Mouse (Mus musculus) bone marrow, adult 2 months (tissue): ENCODE data around the gene Tbx3. TPM values are rescaled to one million over a fixed set of nuclear protein-coding genes. Genes with fewer than 3 reads are reported as not detected.
A peak's percentile ranks its signal among the peaks of the same experiment; 100 is the strongest.

Experiments used
- H3K27ac ChIP-seq: fragments of 200-500 bp; 2 replicates; pipeline ENCODE4 v1.5.1; 2012; ENCODE audit warnings: low read depth, mild to moderate bottlenecking, control low read depth, inconsistent platforms, low read length; ENCODE audit not compliant: control insufficient read depth, poor library complexity, insufficient read depth
- H3K4me1 ChIP-seq: fragments of 200-500 bp; 2 replicates; pipeline ENCODE4 v1.6.1; 2011; ENCODE audit warnings: low read length; ENCODE audit not compliant: control insufficient read depth, insufficient read depth
- H3K4me3 ChIP-seq: fragments of 200-500 bp; replicated peaks from 2 replicates; pipeline ENCODE3; 2011; ENCODE audit warnings: mild to moderate bottlenecking, low read depth, low read length, control low read depth; ENCODE audit not compliant: control insufficient read depth
- CTCF ChIP-seq: fragments of 200-500 bp; IDR thresholded peaks from 2 replicates; pipeline ENCODE4 v1.5.1; 2011; ENCODE audit warnings: low read length, control low read depth; ENCODE audit not compliant: control insufficient read depth, insufficient read depth
- POLR2A ChIP-seq: fragments of 200-500 bp; IDR thresholded peaks from 2 replicates; pipeline ENCODE4 v1.6.1; 2011; ENCODE audit warnings: low read depth, mild to moderate bottlenecking, control low read depth, low read length, borderline replicate concordance; ENCODE audit not compliant: control insufficient read depth
- WGBS: fragments of 180-500 bp; shearing (Covaris S2); methylation state at CpG from one replicate; pipeline ENCODE4 v1.1.7; 2018; 5-methylcytosine and 5-hydroxymethylcytosine counted together
- polyA plus RNA-seq: library from polyadenylated mRNA; stranded (reverse); fragments of >200 nt; gene quantifications from 2 replicates; pipeline ENCODE4 v1.2.4, GENCODE M21; 2011; ENCODE audit warnings: low replicate concordance; ENCODE audit not compliant: missing spikeins, insufficient read depth, insufficient read length

The Tbx3 gene
- polyA plus RNA-seq, 1 experiment, result 3.2 TPM

DNA sequence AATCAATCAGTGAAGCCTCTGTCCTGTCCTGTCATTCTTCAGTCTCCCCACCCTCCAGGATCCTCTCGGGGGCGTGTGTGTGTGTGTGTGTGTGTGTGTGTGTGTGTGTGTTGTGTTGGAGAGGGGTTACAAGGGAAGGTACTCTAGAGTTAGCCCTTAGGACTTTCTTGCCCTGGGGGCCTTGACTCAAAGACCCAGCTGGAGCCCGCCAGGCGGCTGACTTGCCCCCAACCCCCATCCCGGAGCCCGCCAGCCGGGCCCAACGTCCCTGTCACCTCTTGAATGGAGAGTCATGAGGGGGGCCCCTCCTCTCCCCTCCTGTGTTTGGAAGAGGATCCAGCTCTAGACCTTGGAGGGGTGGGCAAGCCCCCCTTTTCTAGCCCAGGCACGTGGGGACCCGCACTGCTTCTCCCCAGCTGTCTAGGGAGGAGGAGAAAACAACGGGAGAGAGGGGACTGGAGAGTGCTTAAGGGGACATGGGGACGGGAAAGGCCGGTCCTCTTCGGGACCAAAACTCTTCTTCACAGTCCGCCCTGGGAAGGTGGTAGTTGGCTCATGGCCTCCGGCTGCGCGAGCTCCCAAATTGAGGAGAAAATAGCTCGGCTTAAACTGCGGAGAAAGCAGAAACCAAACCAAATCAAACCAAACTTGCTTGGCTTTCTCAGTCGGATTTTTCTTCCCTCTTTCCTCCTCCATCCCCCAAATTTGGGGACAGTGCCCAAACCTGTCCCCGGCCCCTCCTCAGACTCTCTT is 15.2 kb downstream of the Tbx3 start:
- H3K4me3 ChIP-seq, result no peak overlapping the region
- no peak overlapping the region; the same call in 1 of the 2 replicates for H3K27ac ChIP-seq
- 8% methylated on average over 22 of the region's 22 CpGs for WGBS
- no peaks in the 10 kb centered on the region for H3K4me1 ChIP-seq
- TF ChIP-seq CTCF (no peak), POLR2A (no peak)

- TF ChIP-seq POLR2A (no peak), CTCF (no peak)
- WGBS, result 5% methylated on average over 30 of the region's 30 CpGs
- Histone ChIP-seq H3K4me3 (no peak overlapping the region), H3K4me1 (no peaks in the 10 kb centered on the region), H3K27ac (no peak overlapping the region)
Observed at GRCm38 (mm10) chr5:119686199-119686964, 15.9 kb downstream of the Tbx3 start.

DNA sequence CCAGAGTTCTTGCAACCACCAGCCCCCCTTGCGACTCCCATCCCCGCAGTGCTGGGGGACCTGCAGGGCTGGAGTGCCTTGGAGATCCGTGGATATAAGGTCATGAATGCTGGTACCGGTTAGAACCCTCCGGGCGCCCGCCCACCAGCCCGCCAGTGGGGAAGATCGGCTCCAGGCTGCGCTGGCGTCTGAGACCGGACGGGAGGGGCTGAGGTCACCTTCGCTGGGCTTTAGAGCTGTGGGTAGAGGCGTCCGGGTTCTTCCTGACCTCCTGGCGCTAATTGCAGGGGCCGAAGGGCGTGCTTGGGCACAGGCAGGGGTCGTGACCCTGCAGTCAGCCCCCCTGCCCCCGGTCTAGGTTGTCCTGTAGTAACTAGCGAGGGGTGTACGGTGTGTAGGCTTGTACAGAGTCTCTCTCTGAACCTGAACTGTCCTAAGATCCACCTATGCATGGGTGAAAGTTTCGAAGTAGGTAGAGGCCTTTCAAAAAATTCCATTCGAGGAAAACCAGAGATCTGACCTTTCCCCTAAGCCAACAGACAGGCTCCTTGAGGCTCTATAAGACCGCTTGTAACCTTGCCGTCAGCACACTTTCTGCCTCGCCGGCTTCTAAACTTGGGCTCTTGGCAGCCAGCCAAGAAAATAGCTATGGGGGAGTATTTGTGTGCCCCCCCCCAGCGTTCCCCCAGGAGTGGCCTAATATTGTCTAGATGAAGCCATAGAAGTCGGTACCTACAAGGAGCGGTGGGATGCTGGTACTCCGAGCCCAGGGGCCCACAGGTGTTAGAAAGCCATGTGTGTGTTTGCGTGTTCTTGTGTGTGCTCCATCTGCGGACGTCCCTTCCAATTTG is 16.8 kb downstream of the Tbx3 start:
- Histone ChIP-seq H3K4me1 (no peaks in the 10 kb centered on the region), H3K4me3 (no peak overlapping the region), H3K27ac (no peak overlapping the region)
- no peak for TF ChIP-seq CTCF
- no peak for TF ChIP-seq POLR2A
- 11% methylated on average over 36 of the region's 36 CpGs for WGBS

DNA sequence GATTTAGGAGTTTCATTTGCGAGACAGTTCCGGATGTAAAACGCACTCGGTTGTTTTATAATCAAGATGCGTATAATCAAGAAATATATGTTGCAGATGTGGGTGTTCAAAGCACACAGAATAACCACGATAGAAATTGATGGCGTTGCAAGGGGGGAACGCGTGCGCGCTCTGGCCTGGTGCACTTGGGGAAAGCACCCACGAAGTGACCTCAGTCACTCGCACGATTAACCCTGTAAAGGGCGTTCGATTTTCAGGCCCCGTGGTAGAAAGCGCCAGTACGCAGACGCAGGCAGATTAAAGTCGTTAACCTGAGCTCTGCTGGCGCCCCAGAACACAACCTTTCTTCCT is 17.4 kb downstream of the Tbx3 start:
- Histone ChIP-seq H3K4me1 (no peaks in the 10 kb centered on the region), H3K27ac (no peak overlapping the region), H3K4me3 (no peak overlapping the region)
- TF ChIP-seq CTCF, result no peak
- TF ChIP-seq POLR2A, result no peak
- 21% methylated on average over 22 of the region's 22 CpGs for WGBS

GRCm38 (mm10) chr5:119688306-119688705 is 17.8 kb downstream of the Tbx3 start:
- WGBS, result 29% methylated on average over 3 of the region's 3 CpGs
- TF ChIP-seq POLR2A (no peak), CTCF (no peak)
- Histone ChIP-seq H3K27ac (no peak overlapping the region), H3K4me1 (no peaks in the 10 kb centered on the region), H3K4me3 (no peak overlapping the region)

DNA sequence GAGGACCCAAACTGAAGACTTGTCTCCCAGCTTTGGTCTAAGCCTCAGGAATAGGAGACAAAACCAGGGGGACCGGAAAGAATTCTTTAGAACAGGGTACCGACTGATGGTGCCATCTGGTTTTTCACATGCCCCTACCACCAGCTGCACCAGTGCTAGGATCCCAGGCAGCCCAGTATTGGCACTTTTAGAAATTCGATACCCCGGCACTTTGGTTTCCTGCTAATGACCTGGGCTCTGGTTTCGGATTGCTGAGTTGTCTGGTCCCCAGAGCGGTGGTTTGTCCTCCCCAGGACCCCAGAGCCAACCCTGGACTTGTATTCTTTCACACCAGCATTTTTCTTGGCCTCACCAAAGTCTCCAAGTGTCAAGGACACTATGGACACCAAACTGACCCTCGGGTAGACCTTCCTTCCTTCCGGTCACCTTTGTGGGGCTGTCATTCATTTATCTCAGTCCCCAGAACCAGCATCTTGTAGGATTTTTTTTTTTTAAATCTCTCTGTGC is 18.5 kb downstream of the Tbx3 start:
- Histone ChIP-seq H3K4me1 (no peaks in the 10 kb centered on the region), H3K27ac (no peak overlapping the region), H3K4me3 (no peak overlapping the region)
- TF ChIP-seq CTCF (no peak), POLR2A (no peak)
- 33% methylated on average over 8 of the region's 8 CpGs for WGBS

DNA sequence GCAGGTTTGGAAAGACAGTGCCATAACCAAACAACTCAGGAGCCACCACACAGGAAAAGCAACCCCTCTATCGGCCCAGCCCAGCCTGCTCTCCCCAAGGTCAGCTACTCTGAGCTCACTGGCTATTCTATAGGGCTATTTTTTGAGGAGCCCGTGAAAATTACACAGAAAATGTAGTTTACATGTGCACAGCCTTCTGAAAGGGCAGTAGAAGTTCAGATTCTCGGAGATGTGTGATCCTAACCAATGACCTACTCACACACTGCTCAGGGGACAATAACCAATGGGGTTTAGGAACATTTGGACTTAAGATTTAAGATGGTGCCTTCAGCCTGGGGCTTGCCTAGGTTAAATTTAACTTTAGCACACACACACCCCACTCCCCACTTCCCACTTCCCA is 19.0 kb downstream of the Tbx3 start:
- no peak overlapping the region for H3K4me3 ChIP-seq
- no peak for TF ChIP-seq CTCF
- no peak for TF ChIP-seq POLR2A
- no peak overlapping the region for H3K27ac ChIP-seq
- 28% methylated on average over 3 of the region's 3 CpGs for WGBS
- no peaks in the 10 kb centered on the region for H3K4me1 ChIP-seq

- no peak overlapping the region for H3K4me3 ChIP-seq
- no peak overlapping the region for H3K27ac ChIP-seq
- H3K4me1 ChIP-seq, result no peaks in the 10 kb centered on the region
- 2% methylated on average over 13 of the region's 13 CpGs for WGBS
- TF ChIP-seq POLR2A (no peak), CTCF (peak; percentile 77)
Observed at GRCm38 (mm10) chr5:119691075-119691474, 20.6 kb downstream of the Tbx3 start.
